Mouse (Mus musculus) adrenal gland, adult 2 months (tissue): ENCODE data around the gene Fxyd4. TPM values are rescaled to one million over a fixed set of nuclear protein-coding genes. Genes with fewer than 3 reads are reported as not detected.

Experiments used
- DNase-seq: peaks from one replicate; pipeline ENCODE4 v3.0.0; 2021
- long read RNA-seq: library from polyadenylated mRNA; stranded (forward); transcript quantifications from one replicate; pipeline ENCODE4 v2.0.0, GENCODE M21; 2021
- polyA plus RNA-seq: library from polyadenylated mRNA; depleted of rRNA; stranded (reverse); fragments of >200 nt; gene quantifications from 2 replicates; pipeline ENCODE4 v1.2.3, GENCODE M21; 2012; rRNA removed
- total RNA-seq, 2 experiments: library from RNA; stranded (reverse); gene quantifications; 2 replicates each; pipeline ENCODE4 v1.2.3; 2021

Fxyd4 gene
- total RNA-seq (not detected), polyA plus RNA-seq (not detected in 2 replicates)
- long read RNA-seq, result 0 reads

GRCm38 (mm10) chr6:117937222-117937932 is at the start of gene Fxyd4:
Gene Fxyd4 (minus strand): TSS chr6:117937692.
- no peak for DNase-seq

- DNase-seq, result no peak
Measured at GRCm38 (mm10) chr6:117987173-117987572, 49.7 kb upstream of the Fxyd4 start.

GRCm38 (mm10) chr6:117966729-117967128 is 29.2 kb upstream of the Fxyd4 start:
- DNase-seq, result no peak

- no peak for DNase-seq
Measured at GRCm38 (mm10) chr6:117963201-117963600, 25.7 kb upstream of the Fxyd4 start.

GRCm38 (mm10) chr6:117956851-117957501 is 19.5 kb upstream of the Fxyd4 start:
- no peak for DNase-seq

- peak; percentile 50 for DNase-seq
Measured at GRCm38 (mm10) chr6:117956161-117956560, 18.7 kb upstream of the Fxyd4 start.

GRCm38 (mm10) chr6:117952330-117952729 is 14.8 kb upstream of the Fxyd4 start:
- no peak for DNase-seq

GRCm38 (mm10) chr6:117943899-117944298 is 6.4 kb upstream of the Fxyd4 start:
- no peak for DNase-seq

- DNase-seq, result no peak
Measured at GRCm38 (mm10) chr6:117942769-117943168, 5.3 kb upstream of the Fxyd4 start.

GRCm38 (mm10) chr6:117938951-117939350 is 1.5 kb upstream of the Fxyd4 start:
- no peak for DNase-seq

- no peak for DNase-seq
Measured at GRCm38 (mm10) chr6:117935681-117936612, 1.5 kb downstream of the Fxyd4 start.

- DNase-seq, result no peak
Measured at GRCm38 (mm10) chr6:117934301-117934700, 3.2 kb downstream of the Fxyd4 start.

GRCm38 (mm10) chr6:117932325-117933051 is 5.0 kb downstream of the Fxyd4 start:
- peak; percentile 60 for DNase-seq

- DNase-seq, result no peak
Measured at GRCm38 (mm10) chr6:117929945-117930655, 7.4 kb downstream of the Fxyd4 start.

- DNase-seq, result no peak
Measured at GRCm38 (mm10) chr6:117928746-117929145, 8.7 kb downstream of the Fxyd4 start.

- no peak for DNase-seq
Measured at GRCm38 (mm10) chr6:117927955-117928354, 9.5 kb downstream of the Fxyd4 start.

GRCm38 (mm10) chr6:117926871-117927491 is 10.5 kb downstream of the Fxyd4 start:
- no peak for DNase-seq

- DNase-seq, result no peak
Measured at GRCm38 (mm10) chr6:117922041-117922440, 15.5 kb downstream of the Fxyd4 start.

- DNase-seq, result peak; percentile 40
Measured at GRCm38 (mm10) chr6:117920659-117921640, 16.5 kb downstream of the Fxyd4 start.
